Mouse (Mus musculus) lung, postnatal 25 days (tissue): Measurements from ENCODE around the gene Lsp1.
A peak's percentile ranks its signal among the peaks of the same experiment; 100 is the strongest.

ENCODE experiments used
- DNase-seq: peaks from one replicate; pipeline ENCODE4 v3.0.0; 2022; ENCODE audit warnings: low spot score

Lsp1 gene

GRCm38 (mm10) chr7:142476795-142477452, 16.3 kb downstream of the Lsp1 start:
- no peak for DNase-seq

- DNase-seq, result no peak
Observed at GRCm38 (mm10) chr7:142478001-142478400, 17.4 kb downstream of the Lsp1 start.

GRCm38 (mm10) chr7:142478574-142478973, 18.0 kb downstream of the Lsp1 start:
- no peak for DNase-seq

- DNase-seq, result no peak
Observed at GRCm38 (mm10) chr7:142479307-142479706, 18.7 kb downstream of the Lsp1 start.

GRCm38 (mm10) chr7:142479886-142480285, 19.3 kb downstream of the Lsp1 start:
- no peak for DNase-seq

GRCm38 (mm10) chr7:142480661-142481060, 20.1 kb downstream of the Lsp1 start:
- DNase-seq, result no peak

- DNase-seq, result peak; percentile 45
Observed at GRCm38 (mm10) chr7:142481186-142481567, 20.6 kb downstream of the Lsp1 start.

- DNase-seq, result no peak
Observed at GRCm38 (mm10) chr7:142481568-142482255, 21.1 kb downstream of the Lsp1 start.

GRCm38 (mm10) chr7:142482256-142482609, 21.6 kb downstream of the Lsp1 start:
- DNase-seq, result no peak

- no peak for DNase-seq
Observed at GRCm38 (mm10) chr7:142483136-142483535, 22.5 kb downstream of the Lsp1 start.

- no peak for DNase-seq
Observed at GRCm38 (mm10) chr7:142484780-142485179, 24.2 kb downstream of the Lsp1 start.

GRCm38 (mm10) chr7:142486751-142487162, 26.1 kb downstream of the Lsp1 start:
- DNase-seq, result no peak

- DNase-seq, result no peak
Observed at GRCm38 (mm10) chr7:142487341-142487859, 26.8 kb downstream of the Lsp1 start.

GRCm38 (mm10) chr7:142488053-142488452, 27.4 kb downstream of the Lsp1 start:
- no peak for DNase-seq

- DNase-seq, result no peak
Observed at GRCm38 (mm10) chr7:142493535-142493934, 32.9 kb downstream of the Lsp1 start.

GRCm38 (mm10) chr7:142496158-142496557, 35.5 kb downstream of the Lsp1 start:
- DNase-seq, result no peak

GRCm38 (mm10) chr7:142496800-142497199, 36.2 kb downstream of the Lsp1 start:
- no peak for DNase-seq

- DNase-seq, result peak; percentile 49
Observed at GRCm38 (mm10) chr7:142497775-142498174, 37.2 kb downstream of the Lsp1 start.

GRCm38 (mm10) chr7:142498575-142498974, 38.0 kb downstream of the Lsp1 start, which contains the start of gene Tnnt3:
Gene Tnnt3, plus strand, starts transcription at chr7:142498836.
- DNase-seq, result no peak

- no peak for DNase-seq
Observed at GRCm38 (mm10) chr7:142499010-142499721, 38.6 kb downstream of the Lsp1 start.

- no peak for DNase-seq
Observed at GRCm38 (mm10) chr7:142500032-142500431, 39.4 kb downstream of the Lsp1 start.

- DNase-seq, result no peak
Observed at GRCm38 (mm10) chr7:142503206-142503605, 42.6 kb downstream of the Lsp1 start.

- no peak for DNase-seq
Observed at GRCm38 (mm10) chr7:142505942-142506341, 45.3 kb downstream of the Lsp1 start.
